Mouse (Mus musculus) CH12.LX (cell line): ENCODE data around the gene Paics. TPM values are rescaled to one million over a fixed set of nuclear protein-coding genes. Genes with fewer than 3 reads are reported as not detected.

Experiments used
- DNase-seq: peaks from one replicate; pipeline ENCODE4 v3.0.0-alpha.2; 2013; ENCODE audit errors: extremely low read depth
- H3K27ac ChIP-seq: 2 replicates; pipeline ENCODE4 v1.5.1; 2012; ENCODE audit warnings: low read depth, mild to moderate bottlenecking, control low read depth, moderate library complexity; ENCODE audit not compliant: insufficient read depth
- H3K27me3 ChIP-seq: replicated peaks from 2 replicates; pipeline ENCODE3; 2012; ENCODE audit warnings: inconsistent platforms
- H3K36me3 ChIP-seq, 2 experiments: replicated peaks in 1 of 2; 2 replicates each; pipeline versions ENCODE3 to v1.6.1; 2012; ENCODE audit warnings: inconsistent platforms in 1 of 2, low read length in 1 of 2, mild to moderate bottlenecking in 1 of 2, mixed read lengths in 1 of 2, moderate library complexity in 1 of 2; ENCODE audit not compliant: control insufficient read depth in 1 of 2, insufficient read depth in 1 of 2
- H3K4me1 ChIP-seq, 2 experiments: 2 replicates each; pipeline ENCODE4 v1.6.1; 2012; ENCODE audit warnings: inconsistent platforms in 1 of 2, moderate library complexity in 1 of 2; ENCODE audit not compliant: insufficient read depth in 2 of 2, control insufficient read depth in 1 of 2
- H3K4me2 ChIP-seq: 2 replicates; pipeline ENCODE4 v1.6.1; 2012; ENCODE audit warnings: low read depth, mild to moderate bottlenecking, control low read depth; ENCODE audit not compliant: poor library complexity, insufficient read depth, severe bottlenecking
- H3K4me3 ChIP-seq, 3 experiments: fragments of 150-350 bp in 1 of 3; sonication (generic) in 1 of 3; replicated peaks in 1 of 3; 2 replicates each; pipeline versions ENCODE3 to v1.5.1; 2011 to 2012; ENCODE audit warnings: low read depth in 2 of 3, low read length in 2 of 3, mild to moderate bottlenecking in 2 of 3, moderate library complexity in 2 of 3, control low read depth in 1 of 3, improper control_type of control experiment in 1 of 3, inconsistent platforms in 1 of 3, mixed read lengths in 1 of 3; ENCODE audit not compliant: poor library complexity in 1 of 3
- H3K79me2 ChIP-seq: replicated peaks from 2 replicates; pipeline ENCODE4 v1.6.1; 2012; ENCODE audit warnings: mild to moderate bottlenecking, moderate library complexity; ENCODE audit not compliant: control insufficient read depth, poor library complexity, insufficient read depth, severe bottlenecking; ENCODE audit errors: extremely low read depth
- H3K9ac ChIP-seq: 2 replicates; pipeline ENCODE4 v1.6.1; 2012; ENCODE audit warnings: low read depth, mild to moderate bottlenecking, control low read depth, moderate library complexity; ENCODE audit not compliant: insufficient read depth
- H3K9me3 ChIP-seq: replicated peaks from 2 replicates; pipeline ENCODE3; 2012; ENCODE audit warnings: low read length, inconsistent platforms, mixed read lengths
- ELF1 ChIP-seq: IDR thresholded peaks from 2 replicates; pipeline ENCODE4 v1.6.1; 2014; ENCODE audit warnings: low read depth, mild to moderate bottlenecking, inconsistent platforms, low read length, improper control_type of control experiment
- MAFK ChIP-seq: IDR thresholded peaks from 2 replicates; pipeline ENCODE4 v1.6.1; 2011; ENCODE audit warnings: low read length, improper control_type of control experiment; ENCODE audit not compliant: insufficient replicate concordance
- MEF2A ChIP-seq: IDR thresholded peaks from 2 replicates; pipeline ENCODE4 v1.6.1; 2014; ENCODE audit warnings: low read depth, mild to moderate bottlenecking, inconsistent platforms, low read length, improper control_type of control experiment, borderline replicate concordance
- MXI1 ChIP-seq: IDR thresholded peaks from 2 replicates; pipeline ENCODE4 v1.6.1; 2011; ENCODE audit warnings: mild to moderate bottlenecking, low read depth, low read length, improper control_type of control experiment
- MYC ChIP-seq: IDR thresholded peaks from 2 replicates; pipeline ENCODE4 v1.6.1; 2011; ENCODE audit warnings: low read depth, mild to moderate bottlenecking, improper control_type of control experiment, low read length
- NELFE ChIP-seq: IDR thresholded peaks from 2 replicates; pipeline ENCODE4 v1.6.1; 2011; ENCODE audit warnings: low read depth, low read length, improper control_type of control experiment
- POLR2A ChIP-seq: IDR thresholded peaks from 2 replicates; pipeline ENCODE4 v1.6.1; 2011; ENCODE audit warnings: low read depth, mild to moderate bottlenecking, improper control_type of control experiment, low read length
- SIN3A ChIP-seq: IDR thresholded peaks from 2 replicates; pipeline ENCODE4 v1.6.1; 2012; ENCODE audit warnings: low read length, improper control_type of control experiment, inconsistent platforms
- TBP ChIP-seq: conservative IDR thresholded peaks from 2 replicates; pipeline ENCODE4 v1.6.1; 2011; ENCODE audit warnings: low read depth, low read length, improper control_type of control experiment
- ZC3H11A ChIP-seq: IDR thresholded peaks from 2 replicates; pipeline ENCODE4 v1.6.1; 2012; ENCODE audit warnings: low read depth, mild to moderate bottlenecking, inconsistent platforms, low read length, improper control_type of control experiment
- ZKSCAN1 ChIP-seq: IDR thresholded peaks from 2 replicates; pipeline ENCODE4 v1.6.1; 2012; ENCODE audit warnings: low read depth, inconsistent platforms, low read length, improper control_type of control experiment, borderline replicate concordance
- dilution Hi-C: fragments of 300-500 bp; cut with MboI; formaldehyde crosslinking; loops from 2 replicates; pipeline ENCODE4 v1.14.3; 2020; ENCODE audit warnings: low sequenced_read_pairs; ENCODE audit not compliant: extremely low pct_unique_long_range_greater_than_20kb, extremely low pct_ligation_motif_present
- in situ Hi-C: fragments of 300-500 bp; cut with MboI; formaldehyde crosslinking; loops from 3 replicates; pipeline ENCODE4 v1.14.3; 2019; ENCODE audit warnings: low sequenced_read_pairs, low pct_ligation_motif_present, low pct_unique_long_range_greater_than_20kb, mixed read lengths
- polyA plus RNA-seq: library from polyadenylated mRNA; unstranded; fragments of >175 nt; gene quantifications from 2 replicates; pipeline ENCODE4 v1.2.1, GENCODE M21; 2012; ENCODE audit warnings: low read depth; ENCODE audit not compliant: insufficient read length
- total RNA-seq, 2 experiments: library from RNA; depleted of rRNA; stranded (reverse); fragments of 300-350 nt in 1 of 2; fragments of >200 nt in 1 of 2; gene quantifications; 2 replicates each; pipeline ENCODE4 v1.2.3; 2012 to 2014

The Paics gene
- total and polyA plus RNA-seq, 3 experiments = 259 to 440 (median 274) TPM

DNA sequence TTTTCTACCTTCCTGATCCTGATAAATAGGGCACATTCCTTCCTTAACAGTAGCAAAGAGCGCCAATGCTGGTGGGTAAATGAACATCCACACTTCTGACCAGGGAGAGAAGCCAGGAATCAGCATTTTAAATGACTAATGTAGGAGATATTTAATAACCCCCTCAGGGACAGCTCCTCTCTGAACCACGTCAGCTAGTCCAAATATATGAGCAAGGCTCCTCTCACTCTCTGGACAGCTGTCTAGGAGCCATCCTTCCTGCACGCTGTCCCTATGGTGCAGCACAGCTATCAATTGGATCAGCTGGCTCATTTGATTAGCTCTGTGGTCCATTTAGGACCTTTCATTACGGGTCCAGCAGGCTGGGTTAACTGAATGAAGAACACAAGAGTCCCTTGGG is 28.3 kb upstream of the Paics start:
- Histone ChIP-seq H3K4me3 (no peak overlapping the region), H3K4me2 (no peak overlapping the region), H3K9me3 (no peaks in the 10 kb centered on the region), H3K4me1 (no peaks in the 10 kb centered on the region), H3K36me3 (peaks cover 62 to 96% of the 10 kb centered on the region in 2 experiments), H3K79me2 (no peaks in the 10 kb centered on the region; the same call in 1 of the 2 replicates), H3K9ac (no peak overlapping the region), H3K27me3 (no peaks in the 10 kb centered on the region), H3K27ac (no peak overlapping the region)
- TF ChIP-seq MYC = no peak
- no peak for TF ChIP-seq POLR2A
- no peak for TF ChIP-seq MAFK
- TF ChIP-seq TBP = no peak
- TF ChIP-seq MEF2A = no peak
- no peak for TF ChIP-seq NELFE
- dilution Hi-C loops = no loop called here
- in situ Hi-C loops = no loop called here
- DNase-seq = no peak

DNA sequence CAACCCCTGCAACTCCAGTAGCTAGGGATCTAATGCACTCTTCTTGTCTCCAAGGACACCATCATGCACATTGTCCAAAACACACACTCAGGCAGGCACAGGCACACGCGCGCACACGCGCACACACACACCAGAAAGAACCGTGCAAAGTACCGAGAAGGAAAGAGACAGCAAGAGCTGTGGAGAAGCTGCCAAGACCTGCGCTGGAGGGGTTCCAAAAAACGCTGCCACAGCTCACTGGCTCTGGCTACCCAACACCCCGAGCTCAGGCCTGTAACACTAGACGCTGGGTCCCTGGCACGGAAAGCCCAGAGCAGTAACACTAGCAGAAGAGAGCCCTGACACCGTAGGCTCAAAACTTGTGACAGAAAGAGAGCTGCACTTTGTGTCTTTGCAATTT is 27.7 kb upstream of the Paics start:
- Histone ChIP-seq H3K4me2 (no peak overlapping the region), H3K36me3 (peaks cover 57 to 95% of the 10 kb centered on the region in 2 experiments)
- no peak for DNase-seq

GRCm38 (mm10) chr5:76924296-76924695 is 26.8 kb upstream of the Paics start:
- H3K36me3 ChIP-seq = peaks cover 54 to 96% of the 10 kb centered on the region in 2 experiments
- H3K9me3 ChIP-seq = no peaks in the 10 kb centered on the region
- TF ChIP-seq ZC3H11A (no peak), SIN3A (no peak), MXI1 (no peak)
- dilution Hi-C loops = no loop called here
- H3K4me1 ChIP-seq = 0 out of 4 replicates have a peak, but pooled peaks cover 0 to 3% of the 10 kb centered on the region in 2 experiments
- in situ Hi-C loops = no loop called here
- H3K27ac ChIP-seq = no peak overlapping the region
- no peak overlapping the region for H3K4me2 ChIP-seq
- no peak overlapping the region for H3K4me3 ChIP-seq
- no peak overlapping the region for H3K9ac ChIP-seq
- peaks cover 10% of the 10 kb centered on the region for H3K79me2 ChIP-seq
- no peaks in the 10 kb centered on the region for H3K27me3 ChIP-seq
- DNase-seq = no peak

More for the DNA sequence above, 27.7 kb upstream of the Paics start:
- H3K4me3 ChIP-seq = no peak overlapping the region
- no peaks in the 10 kb centered on the region for H3K9me3 ChIP-seq
- H3K79me2 ChIP-seq = peaks cover 4% of the 10 kb centered on the region
- no peak overlapping the region for H3K9ac ChIP-seq
- H3K27me3 ChIP-seq = no peaks in the 10 kb centered on the region
- dilution Hi-C loops = no loop called here
- TF ChIP-seq ELF1 (no peak), ZKSCAN1 (no peak)
- no peak overlapping the region for H3K27ac ChIP-seq
- no peaks in the 10 kb centered on the region for H3K4me1 ChIP-seq
- in situ Hi-C loops = no loop called here
